Mouse (Mus musculus): ENCODE measurements around the gene Ube2l3.
"Not testable (repeated sequence)": the region's sequence is repeated elsewhere in the genome, so short reads cannot be mapped to it uniquely, and the experiment has no call there.

The Ube2l3 gene

DNA sequence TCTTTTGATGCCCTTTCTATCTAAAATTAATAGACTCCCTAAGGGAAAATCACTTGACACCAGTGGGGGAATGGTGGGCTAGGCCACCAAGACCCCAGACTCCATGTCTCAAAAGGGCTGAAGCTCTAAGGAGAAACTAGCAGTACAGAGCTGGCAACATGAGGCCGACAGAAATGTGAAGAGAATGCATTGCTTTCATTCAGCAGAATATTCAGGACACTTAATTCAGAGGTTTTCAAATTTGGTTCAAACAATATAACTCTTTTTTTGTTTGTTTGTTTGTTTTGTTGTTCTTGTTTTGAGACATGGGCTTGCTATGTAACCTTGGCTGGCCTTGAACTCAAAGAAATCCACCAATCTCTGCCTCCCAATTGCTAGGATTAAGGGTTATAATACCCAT lies at the start of gene Ube2l3:
Gene Ube2l3, minus strand, starts transcription at position 101 of the 400 bp plus-strand sequence.
- no peak for DNase-seq

GRCm38 (mm10) chr16:17251539-17251938 lies 49.1 kb upstream of the Ube2l3 start:
- no peak for DNase-seq

- DNase-seq = no peak
These were observed 46.7 kb upstream of the Ube2l3 start for GRCm38 (mm10) chr16:17249135-17249534.

DNA sequence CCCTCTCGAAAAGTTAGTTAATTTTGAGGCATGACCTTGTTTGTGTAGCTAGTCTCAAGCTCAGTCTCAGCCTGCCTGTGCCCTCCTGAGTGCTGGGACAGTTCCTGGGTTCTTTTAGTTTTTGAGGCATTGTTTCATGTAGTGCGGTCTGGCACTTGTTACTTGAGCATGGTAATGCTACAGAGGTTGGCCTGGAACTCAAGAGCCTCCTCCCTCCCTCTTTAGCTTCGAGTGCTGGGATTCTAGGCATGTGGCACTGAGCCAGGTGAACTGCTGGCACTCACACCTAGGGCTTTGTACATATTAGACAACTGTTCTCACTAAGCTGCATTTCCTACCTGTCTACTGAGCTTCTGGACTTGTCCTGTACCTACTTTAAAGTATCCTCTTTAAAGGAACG lies 45.3 kb upstream of the Ube2l3 start:
- DNase-seq = no peak

GRCm38 (mm10) chr16:17244996-17245395 lies 42.5 kb upstream of the Ube2l3 start:
- no peak for DNase-seq

DNA sequence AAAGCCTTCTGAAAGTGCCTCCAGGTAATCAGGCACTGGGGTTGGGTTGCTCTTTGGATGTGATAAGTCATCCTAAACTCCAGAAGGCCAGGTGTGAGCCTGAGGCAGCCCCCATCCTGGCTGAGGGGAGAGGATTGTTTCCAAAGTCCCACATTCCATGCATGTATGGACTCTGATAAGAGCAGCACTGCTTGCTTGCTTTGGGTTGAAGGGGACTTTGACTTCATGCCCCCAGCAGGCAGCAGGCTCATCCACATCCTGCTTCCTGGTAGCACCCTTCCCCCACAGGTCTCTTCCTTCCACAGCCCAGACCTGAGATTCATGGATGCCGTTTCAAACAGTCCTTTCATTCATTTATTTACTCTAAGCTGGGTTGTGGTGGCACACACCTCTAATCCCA lies 41.3 kb upstream of the Ube2l3 start:
- no peak for DNase-seq

GRCm38 (mm10) chr16:17239409-17239808 lies 37.0 kb upstream of the Ube2l3 start:
- no peak for DNase-seq

DNA sequence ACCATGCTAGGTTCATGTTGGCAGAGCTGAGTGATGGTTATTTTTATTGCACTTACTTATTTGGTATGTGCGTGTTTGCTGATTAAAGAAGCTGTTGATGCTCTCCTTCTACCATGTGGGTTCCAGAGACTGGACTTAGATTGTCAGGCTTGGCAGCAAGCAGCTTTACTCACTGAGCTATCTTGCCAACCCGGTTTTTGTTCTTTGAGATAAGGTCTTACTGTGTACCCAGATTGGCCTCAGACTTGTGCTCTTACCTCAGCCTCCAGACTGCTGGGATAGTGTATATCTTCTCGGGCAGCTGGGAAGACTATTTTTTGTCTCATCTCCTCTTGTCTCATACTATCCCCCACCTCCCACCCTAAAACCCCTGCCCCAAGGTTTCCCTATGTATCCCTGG lies 35.2 kb upstream of the Ube2l3 start:
- no peak for DNase-seq

DNA sequence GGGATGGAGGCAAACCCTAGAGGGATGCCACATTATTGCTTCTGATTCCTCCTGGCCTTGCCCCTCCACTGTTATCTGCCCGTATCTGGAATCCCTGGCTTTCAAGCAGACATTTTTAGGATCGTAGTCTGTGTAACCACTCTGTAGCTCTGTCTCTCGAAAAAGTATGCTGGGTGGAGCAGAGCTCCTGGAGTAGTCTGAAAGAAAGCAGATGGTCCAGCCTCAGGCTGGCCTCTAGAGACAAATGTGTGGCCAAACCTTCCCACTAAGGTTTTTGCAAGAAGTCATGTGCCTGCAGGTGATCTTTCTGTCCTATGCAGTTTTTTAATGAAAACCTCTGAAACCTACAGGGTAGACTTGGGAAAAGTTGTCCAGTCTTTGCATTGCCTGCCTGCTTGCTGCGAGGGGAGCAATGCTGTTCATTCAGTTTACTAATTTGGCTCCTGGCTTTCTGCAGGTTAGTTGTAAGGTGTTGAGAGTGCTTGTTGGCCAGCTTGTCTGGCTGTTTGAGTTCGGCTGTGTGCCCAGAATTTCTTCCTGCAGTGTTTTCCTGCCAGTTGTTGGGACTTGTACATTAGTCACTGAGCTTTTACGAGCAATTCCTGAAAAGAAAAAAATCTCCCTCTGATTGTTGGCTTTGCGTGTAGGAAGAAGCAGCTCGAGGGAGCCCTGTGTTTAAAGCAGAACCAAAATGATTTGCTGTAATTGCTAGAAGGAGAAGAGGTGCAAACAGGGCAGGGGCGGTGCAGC lies 32.6 kb upstream of the Ube2l3 start:
- no peak for DNase-seq

DNA sequence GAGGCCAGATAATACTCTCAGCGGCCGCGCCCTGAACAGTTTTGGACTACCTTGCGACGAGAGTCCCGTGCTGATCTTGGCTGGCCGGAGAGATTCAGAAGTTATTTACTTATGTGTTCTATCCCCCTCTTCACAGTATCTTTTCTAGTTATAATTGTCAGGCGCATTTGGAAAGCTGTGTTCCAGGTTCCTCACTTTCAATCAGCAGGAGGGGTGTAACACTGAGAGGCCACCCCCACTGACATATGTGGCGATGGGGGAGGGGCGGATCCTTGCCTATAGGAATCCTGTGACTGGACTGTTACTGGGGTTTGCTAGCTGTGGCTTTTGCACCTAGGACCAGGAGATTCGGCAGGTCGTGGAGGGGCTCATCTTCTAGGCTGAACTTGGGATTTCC lies 32.0 kb upstream of the Ube2l3 start:
- peak; percentile 65 for DNase-seq

DNA sequence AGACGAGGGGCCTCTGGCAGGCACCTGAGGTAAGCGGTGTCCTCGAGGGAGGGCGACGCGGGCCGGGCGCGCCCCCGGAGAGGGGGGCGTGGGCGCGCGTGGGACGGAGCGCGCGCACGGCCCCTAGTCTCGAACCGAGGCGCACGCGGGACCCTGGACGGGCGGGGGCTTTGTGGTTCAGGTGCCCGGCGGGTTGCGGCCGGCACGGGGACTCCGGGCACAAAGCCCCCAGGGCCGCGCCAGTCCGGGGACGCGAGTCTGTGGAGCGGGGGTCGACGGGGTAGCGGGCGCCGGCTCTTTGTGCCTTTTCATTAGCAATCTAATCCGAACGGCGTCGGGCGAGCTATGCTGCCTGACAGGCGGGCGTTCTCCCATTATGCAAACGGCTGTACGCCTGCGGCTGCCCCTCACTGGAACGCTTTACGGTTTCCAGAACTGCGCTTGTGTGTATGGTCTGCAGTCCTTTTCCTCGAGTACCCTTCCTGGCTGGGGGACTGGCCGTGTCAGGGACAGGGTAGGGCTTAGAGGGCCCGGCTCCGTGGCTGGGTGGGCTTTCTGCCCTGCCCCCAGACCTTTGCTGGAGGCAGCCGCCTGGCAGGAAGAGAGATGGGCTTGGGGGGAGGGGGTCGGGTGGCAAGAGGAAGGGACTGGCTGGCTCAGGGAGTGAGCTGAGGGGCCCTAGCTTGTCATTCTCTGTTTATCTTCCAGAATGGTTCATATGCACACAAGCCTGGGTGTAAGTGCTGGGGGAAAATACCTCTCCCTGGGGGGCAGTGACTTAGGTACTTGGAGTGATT lies 31.5 kb upstream of the Ube2l3 start:
- DNase-seq = peak; percentile 73

- peak; percentile 90 for DNase-seq
These were observed 30.6 kb upstream of the Ube2l3 start, which contains the start of gene Hic2 for GRCm38 (mm10) chr16:17232794-17233701. Gene Hic2, plus strand, starts transcription at chr16:17233572.

DNA sequence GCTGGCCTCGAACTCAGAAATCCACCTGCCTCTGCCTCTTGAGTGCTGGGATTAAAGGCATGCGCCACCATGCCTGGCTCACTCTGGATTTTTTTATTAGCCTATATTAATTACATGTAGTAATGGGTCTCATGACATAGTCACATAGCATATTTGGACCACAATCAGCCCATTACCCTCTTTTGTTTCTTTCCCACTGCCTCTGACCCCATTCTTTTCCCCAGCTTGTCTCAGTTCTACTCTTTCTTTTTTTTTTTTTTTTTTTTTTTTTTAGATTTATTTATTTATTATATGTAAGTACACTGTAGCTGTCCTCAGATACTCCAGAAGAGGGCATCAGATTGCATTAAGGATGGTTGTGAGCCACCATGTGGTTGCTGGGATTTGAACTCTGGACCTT lies 29.1 kb upstream of the Ube2l3 start:
- not testable (repeated sequence) for DNase-seq

GRCm38 (mm10) chr16:17226496-17226895 lies 24.0 kb upstream of the Ube2l3 start:
- DNase-seq = no peak

- DNase-seq = no peak
These were observed 23.1 kb upstream of the Ube2l3 start for GRCm38 (mm10) chr16:17225584-17225983.

GRCm38 (mm10) chr16:17222197-17222596 lies 19.7 kb upstream of the Ube2l3 start:
- DNase-seq = peak; percentile 97

DNA sequence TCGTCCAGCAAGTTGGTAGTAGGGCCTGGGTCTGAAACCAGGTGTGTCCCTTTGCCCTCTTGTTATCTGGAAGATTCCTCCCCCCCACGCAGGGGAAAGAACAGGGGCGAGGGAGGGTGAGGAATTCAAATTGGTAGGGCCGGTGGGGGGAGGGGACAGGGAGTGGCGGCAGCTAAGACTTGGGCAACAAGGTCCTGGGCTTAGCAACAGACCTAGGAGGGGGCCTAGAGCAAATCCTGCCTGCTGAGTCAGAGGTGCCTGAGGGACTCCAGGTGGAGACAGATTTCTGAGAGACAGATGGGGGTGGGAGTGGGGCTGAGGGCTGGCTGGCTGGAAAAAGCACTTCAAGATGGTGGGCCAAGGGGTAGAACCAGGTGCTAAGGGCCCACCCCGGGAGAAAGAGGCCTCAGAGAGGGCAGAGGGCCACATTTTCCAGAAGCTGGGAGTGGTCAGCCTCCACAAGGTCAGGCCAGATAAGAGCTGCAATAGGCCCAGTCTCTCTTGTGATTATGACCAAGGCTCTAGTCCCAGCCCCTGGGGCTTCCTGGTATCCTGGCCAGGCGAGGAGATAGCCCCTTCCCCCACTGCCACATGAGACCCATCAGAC lies 17.8 kb upstream of the Ube2l3 start:
- DNase-seq = no peak

- DNase-seq = no peak
These were observed 14.6 kb upstream of the Ube2l3 start for GRCm38 (mm10) chr16:17216934-17217633.

- peak; percentile 97 for DNase-seq
These were observed 7.8 kb upstream of the Ube2l3 start for GRCm38 (mm10) chr16:17209981-17210838.

GRCm38 (mm10) chr16:17209404-17209960 lies 7.0 kb upstream of the Ube2l3 start:
- DNase-seq = peak; percentile 62

Data from thymus, postnatal 4 days (tissue).